Mouse (Mus musculus): ENCODE data around the gene Use1. TPM values are rescaled to one million over a fixed set of nuclear protein-coding genes. Genes with fewer than 3 reads are reported as not detected.

Use1 gene
- 310 TPM for total RNA-seq (2023)

DNA sequence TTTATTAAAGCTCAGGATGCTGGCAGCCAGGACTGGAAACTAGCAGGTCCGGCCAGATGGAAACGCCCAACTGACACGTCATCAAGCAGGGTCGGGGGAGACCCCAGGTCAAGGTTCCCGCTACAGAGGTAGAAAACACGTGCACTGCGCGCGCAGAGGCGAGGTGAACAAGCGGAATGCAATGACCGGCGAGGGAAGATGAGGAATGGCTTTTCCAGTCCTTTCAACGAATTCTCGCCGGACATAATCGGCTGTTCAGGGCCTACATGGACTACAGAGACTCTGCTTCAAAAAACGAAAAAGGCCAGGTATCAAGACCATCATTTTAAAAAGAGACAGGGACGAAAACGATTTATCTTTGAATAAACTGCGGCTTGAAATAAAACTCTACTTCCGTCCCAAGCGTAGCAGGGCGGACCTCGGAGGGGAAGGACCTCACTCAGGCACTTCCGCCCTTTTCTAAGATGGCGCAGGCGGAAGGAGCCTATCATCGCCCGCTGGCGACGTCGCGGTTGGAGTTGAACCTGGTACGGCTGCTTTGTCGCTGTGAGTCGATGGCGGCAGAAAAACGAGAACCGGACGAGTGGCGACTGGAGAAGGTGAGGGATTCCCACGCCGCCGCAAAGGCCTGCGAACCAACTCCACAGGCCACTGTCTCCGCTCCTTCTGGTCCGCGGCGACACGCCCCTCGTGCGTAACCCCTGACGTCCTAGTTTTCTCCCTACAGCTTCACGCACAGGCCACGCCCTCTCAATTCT lies at the start of gene Use1:
Gene Use1, plus strand, starts transcription at position 78 of the 758 bp plus-strand sequence.

DNA sequence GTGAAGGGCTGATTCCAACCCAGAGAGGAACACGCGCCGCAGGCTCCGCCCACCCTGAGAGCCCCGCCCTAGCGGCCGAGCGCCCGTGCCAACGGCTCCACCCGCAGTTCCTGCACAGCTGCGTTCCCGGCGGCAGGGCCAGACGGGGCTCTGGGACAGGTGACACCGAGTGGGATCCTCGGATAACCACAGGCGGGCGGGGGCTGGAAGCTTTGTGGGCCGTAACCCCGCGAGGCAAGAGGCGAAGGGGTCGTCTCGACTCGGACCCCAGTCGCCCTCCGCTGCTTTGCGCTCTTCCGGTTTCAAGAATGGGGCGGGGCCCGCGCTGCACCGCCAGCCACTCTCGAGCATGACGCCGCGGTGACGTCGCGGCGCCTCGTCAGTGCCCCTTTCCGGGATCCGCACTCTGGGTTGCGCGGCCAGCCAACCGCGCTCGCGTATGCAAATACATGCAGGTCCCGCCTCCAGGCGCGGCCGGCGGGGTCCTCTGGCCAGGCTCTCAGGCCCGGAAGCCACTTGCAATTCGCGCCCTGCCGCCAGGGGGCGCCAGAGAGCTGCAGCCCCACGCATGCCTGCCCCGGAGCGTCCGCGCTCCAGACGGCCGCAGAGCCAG lies 4.7 kb downstream of the Use1 start, which contains the start of gene Ocel1:
Gene Ocel1, plus strand, starts transcription at position 63 of the 613 bp plus-strand sequence.

DNA sequence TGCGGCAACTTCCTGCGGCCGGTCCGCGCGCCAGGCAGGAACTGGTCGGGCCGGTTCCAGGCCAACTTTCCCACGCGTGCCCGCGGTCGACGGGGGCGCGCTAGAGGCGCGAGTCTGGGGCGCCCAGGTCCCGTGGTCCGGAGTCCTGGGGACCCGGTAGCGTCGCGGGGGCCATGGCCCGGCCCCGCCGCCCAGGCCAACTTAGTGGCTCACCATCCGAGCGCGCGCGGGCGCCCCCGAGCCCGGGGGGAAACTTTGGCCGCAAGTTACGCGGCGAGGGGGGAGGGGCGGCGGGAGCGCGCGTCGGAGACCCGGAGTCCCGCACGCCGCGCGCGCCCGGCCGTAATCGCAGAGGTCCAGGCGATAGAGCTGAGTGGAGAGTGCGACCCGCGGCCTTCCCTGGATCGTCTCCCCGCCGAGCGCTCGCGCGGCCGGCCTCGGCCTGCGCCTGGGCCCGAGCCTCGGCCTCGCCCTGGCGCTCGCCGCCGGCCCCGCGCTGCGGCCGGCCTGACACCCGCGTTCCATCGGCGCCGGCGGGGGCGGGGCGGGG lies 14.8 kb downstream of the Use1 start, which contains the start of gene Nr2f6:
Gene Nr2f6, minus strand, starts transcription at position 540 of the 550 bp plus-strand sequence.

DNA sequence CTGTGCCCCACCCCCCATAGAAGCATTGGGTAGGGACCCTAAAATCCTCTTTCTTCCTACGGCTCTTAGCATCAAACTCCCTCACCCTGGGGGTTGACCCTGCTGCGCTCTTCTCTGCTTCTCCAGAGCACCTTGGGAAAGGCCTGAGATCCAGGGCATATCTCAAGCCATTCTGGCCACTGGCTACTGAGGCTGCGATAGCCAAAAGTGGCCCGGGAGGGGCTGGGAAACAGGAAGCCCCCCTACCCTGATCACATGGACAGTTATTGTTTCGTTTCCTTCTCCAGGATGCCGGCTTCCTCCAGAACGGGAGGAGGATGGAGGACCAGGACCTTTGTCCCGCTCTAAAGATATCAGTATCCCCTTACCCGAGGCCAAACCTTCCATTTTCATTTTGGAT lies 29.0 kb downstream of the Use1 start, which contains the start of gene Ushbp1:
Gene Ushbp1, minus strand, starts transcription at position 174 of the 400 bp plus-strand sequence.

DNA sequence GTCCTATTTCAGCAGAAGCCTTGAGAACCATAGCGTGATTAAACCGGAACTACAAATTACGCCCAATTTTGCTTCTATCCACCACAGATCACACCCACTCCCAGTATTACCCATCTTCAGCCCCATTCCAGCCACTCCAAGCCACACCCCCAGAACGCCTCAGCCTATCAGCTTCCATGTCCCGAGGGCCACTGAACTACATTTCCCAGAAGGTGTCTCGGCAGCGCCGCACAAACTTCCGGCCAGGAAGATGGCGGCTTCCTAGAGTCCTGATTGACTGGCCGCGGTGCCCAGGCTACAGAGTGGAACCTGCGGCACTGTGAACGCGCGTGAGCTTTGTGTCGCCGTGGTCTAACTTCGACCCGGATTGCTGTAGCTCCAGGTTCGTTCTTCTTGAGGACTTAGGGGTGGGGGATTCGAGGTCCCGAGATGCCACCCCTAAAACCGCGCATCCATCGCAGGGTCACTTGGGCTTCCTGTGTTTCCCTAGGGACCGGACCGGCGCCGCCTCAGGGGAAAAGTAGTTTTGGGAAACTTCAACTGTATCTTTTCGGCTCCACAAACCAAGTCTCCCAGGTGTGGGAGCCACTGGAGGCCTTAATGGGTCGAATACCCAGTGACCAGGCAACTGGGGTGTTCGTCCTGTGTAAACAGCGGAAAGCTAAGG lies 30.1 kb downstream of the Use1 start, which contains the start of gene Babam1:
Gene Babam1, plus strand, starts transcription at position 223 of the 667 bp plus-strand sequence.

DNA sequence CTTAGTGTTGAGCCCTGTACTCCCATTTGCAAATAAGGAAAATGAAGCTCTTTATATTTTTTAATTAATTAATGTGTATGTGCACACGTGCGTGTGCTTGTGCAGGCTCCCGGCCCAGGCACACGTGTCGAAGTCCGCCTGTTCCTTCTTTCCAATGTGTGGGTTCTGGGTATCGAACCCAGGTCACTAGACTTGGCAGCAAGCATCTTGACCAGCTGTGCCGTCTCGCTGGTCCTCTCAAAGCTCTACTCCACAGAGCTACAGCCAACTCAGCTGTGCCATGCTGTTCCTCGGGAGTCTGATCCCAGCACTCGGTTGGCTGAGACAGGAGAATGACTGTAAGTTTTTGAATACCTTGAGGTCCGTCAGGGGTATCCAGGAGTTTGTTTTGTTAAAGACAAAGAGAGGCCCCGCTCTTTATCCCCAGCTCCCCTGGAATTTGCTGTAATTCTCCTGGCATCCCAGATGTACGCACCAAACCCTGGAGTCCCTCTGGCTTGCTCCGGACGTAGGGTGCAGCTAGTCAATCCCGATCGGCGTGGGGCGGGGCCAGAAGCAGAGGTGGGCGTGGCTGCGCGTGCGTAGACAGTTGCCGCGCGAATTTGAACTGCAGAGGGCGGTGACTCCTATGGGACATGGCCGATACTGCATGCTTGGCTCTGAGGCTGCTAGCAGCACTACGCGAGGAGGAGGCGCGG lies 38.9 kb downstream of the Use1 start, which contains the start of gene Ankle1:
Gene Ankle1, plus strand, starts transcription at position 610 of the 698 bp plus-strand sequence.

Other genes starting within 250 kb of the Use1 start
- 141 TPM for gene Myo9b, start 94.1 kb upstream of the Use1 start, total RNA-seq (2023)
- gene Haus8, start 93.9 kb upstream of the Use1 start, total RNA-seq (2023), result 29.9 TPM
- 22.3 TPM for gene Ocel1, start 4.5 kb downstream of the Use1 start, total RNA-seq (2023)
- gene Nr2f6, start 15.1 kb downstream of the Use1 start, total RNA-seq (2023), result 4.0 TPM
- gene Ushbp1, start 29.0 kb downstream of the Use1 start, total RNA-seq (2023), result 0.28 TPM
- 109 TPM for gene Babam1, start 30.0 kb downstream of the Use1 start, total RNA-seq (2023)
- 1.8 TPM for gene Ankle1, start 39.2 kb downstream of the Use1 start, total RNA-seq (2023)
- 76.5 TPM for gene Abhd8, start 96.8 kb downstream of the Use1 start, total RNA-seq (2023)
- 39.7 TPM for gene Mrpl34, start 98.1 kb downstream of the Use1 start, total RNA-seq (2023)
- 90.7 TPM for gene Dda1, start 102.4 kb downstream of the Use1 start, total RNA-seq (2023)
- 24.0 TPM for gene Ano8, start 119.1 kb downstream of the Use1 start, total RNA-seq (2023)
- 20.5 TPM for gene Gtpbp3, start 121.3 kb downstream of the Use1 start, total RNA-seq (2023)
- gene Plvap, start 144.9 kb downstream of the Use1 start, total RNA-seq (2023), result 0.67 TPM
- gene Ccdc194, start 158.9 kb downstream of the Use1 start, total RNA-seq (2023), result not detected
- gene Bst2, start 170.6 kb downstream of the Use1 start, total RNA-seq (2023), result 62.4 TPM
- 27.2 TPM for gene Mvb12a, start 176.1 kb downstream of the Use1 start, total RNA-seq (2023)
- 2.2 TPM for gene Tmem221, start 192.0 kb downstream of the Use1 start, total RNA-seq (2023)
- not detected for gene Nxnl1, start 199.8 kb downstream of the Use1 start, total RNA-seq (2023)
- 6.8 TPM for gene Slc27a1, start 202.0 kb downstream of the Use1 start, total RNA-seq (2023)
- gene Pgls, start 225.3 kb downstream of the Use1 start, total RNA-seq (2023), result 52.5 TPM
- gene Fam129c, start 230.8 kb downstream of the Use1 start, total RNA-seq (2023), result 11.5 TPM
- gene Colgalt1, start 244.2 kb downstream of the Use1 start, total RNA-seq (2023), result 50.7 TPM

Data from CD8-positive naive resting alpha-beta T cell, adult 57 days (primary cell).